Mouse (Mus musculus): ENCODE results near the gene Phactr4. TPM values are rescaled to one million over a fixed set of nuclear protein-coding genes. Genes with fewer than 3 reads are reported as not detected.

Gene Phactr4
- total RNA-seq, 2 experiments from 2014 or later = 7.0 to 11.4 TPM

DNA sequence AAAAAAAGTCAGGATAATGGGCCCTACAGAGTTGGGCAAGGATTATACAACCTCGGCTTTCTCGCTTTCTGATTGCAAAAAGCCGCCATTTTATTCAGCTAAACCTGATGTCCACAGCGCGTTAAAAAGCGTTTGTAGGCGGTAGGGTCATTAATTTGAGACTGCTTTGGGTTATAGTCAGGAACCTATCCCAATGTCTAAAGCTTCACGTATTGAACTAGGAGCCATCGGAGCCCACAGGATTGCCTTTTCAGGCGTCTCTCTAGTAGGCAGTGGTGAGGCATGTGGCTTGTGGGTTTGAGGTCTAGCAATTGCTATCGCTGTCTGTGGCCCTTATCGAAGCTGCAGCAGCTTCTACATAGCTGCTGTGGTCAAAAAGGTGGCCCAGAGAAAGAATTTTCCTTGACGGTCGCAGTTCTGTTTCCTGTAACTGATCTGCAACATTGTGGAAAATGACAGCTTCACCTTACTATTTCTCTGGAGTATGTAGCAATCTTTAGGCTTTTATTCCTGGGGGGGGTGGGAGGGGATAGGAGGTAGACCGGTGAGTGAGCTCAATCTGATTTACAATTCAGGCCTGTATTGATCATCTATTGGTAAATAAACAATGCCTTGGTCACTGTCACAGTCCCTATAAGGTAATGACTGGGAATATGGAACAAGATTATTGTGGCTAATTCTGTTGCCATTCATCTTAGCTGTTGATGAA, 113.0 kb downstream of the Phactr4 start:
- DNase-seq (ENCODE audit: low spot score in 2 of 2) = no peak
- intact Hi-C loops (cut with DNase I) = no loop called here

DNA sequence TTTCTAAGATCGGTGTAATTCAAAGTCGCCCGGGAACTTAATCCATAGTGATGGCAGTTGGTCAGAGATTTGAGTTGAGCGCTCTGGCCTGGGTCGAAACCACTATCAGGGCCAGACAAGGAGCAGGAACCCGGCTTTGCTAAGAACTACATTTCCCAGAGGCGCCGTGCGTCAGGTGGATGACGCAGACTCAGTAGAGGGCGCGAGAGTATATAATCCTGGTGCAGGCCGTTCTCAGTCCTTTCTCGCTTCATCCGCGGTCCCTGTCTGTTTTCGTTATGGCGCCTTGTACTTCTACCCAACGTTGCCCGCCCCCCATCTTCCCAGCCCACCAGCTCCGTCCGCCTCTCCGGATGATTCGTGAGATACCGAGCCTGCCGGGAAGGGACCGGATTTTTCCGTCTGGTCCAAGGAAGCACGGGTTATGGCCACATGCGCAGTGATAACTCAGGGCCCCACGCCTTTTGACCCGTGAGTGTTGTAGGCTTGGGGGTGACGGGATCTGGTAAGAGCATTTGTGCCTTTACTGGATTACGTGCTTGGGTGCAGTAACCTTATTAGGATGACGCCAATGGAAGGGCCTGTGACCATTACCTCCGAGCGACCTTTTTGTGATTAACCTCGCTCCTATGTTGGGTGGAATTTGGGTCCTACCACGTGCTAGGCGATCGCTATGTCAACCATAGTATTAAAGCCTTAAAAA, 113.7 kb downstream of the Phactr4 start:
- DNase-seq (ENCODE audit: low spot score in 2 of 2) = peak; percentile 92 to 93
- intact Hi-C loops (cut with DNase I) = no loop called here

DNA sequence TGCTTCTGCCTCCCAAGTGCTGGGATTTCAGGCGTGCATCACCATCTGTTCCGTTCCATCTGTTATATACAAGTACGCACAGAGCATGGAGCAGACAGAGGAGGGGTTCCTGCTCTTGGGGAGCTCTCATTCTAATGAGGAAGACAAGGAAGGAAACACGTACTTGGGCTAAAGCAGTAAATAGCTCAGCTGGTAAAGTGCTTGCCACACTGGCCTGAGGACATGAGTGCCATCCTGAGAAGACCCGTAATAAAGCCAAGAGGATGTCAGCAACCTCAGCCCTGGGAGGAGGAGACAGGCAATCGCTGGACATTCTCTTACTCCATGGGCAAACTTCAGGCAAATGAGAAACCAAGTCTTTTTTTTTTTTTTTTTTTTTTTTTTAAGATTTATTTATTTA, 116.3 kb downstream of the Phactr4 start:
- no peak for DNase-seq (ENCODE audit: low spot score in 2 of 2)
- intact Hi-C loops (cut with DNase I) = no loop called here

Small RNAs within 50 kb of the gene (microRNA-seq; reads per million reads assigned to microRNA genes)
- 0 reads per million in 2 experiments for gene Gm25707

Other genes with a start within 250 kb of the Phactr4 start
- gene Ythdf2, start 210.2 kb downstream of the Phactr4 start, total RNA-seq (2021) = 10 to 100 TPM; 40.8 to 44.5 TPM
- gene Gmeb1, start 160.9 kb downstream of the Phactr4 start, total RNA-seq (2021) = 10 to 100 TPM; 25.1 to 25.9 TPM
- 10 to 100 TPM; 16.9 to 18.3 TPM for gene Taf12, start 148.1 kb downstream of the Phactr4 start, total RNA-seq (2021)
- 1 to 10 TPM in 1 of 2 experiments, under 1 TPM in 1; 0.61 to 1.3 TPM for gene Rab42, start 119.1 kb downstream of the Phactr4 start, total RNA-seq (2021)
- gene Trnau1ap, start 93.0 kb downstream of the Phactr4 start, total RNA-seq (2021) = 10 to 100 TPM; 20.1 to 22.1 TPM
- 10 to 100 TPM; 13.8 to 14.0 TPM for gene Rcc1, start 68.9 kb downstream of the Phactr4 start, total RNA-seq (2021)
- gene Med18, start 41.4 kb upstream of the Phactr4 start, total RNA-seq (2021) = 1 to 10 TPM; 8.0 to 8.2 TPM
- 10 to 100 TPM; 10.8 to 12.2 TPM for gene Sesn2, start 88.0 kb upstream of the Phactr4 start, total RNA-seq (2021)
- 100 to 1,000 TPM; 629 to 641 TPM for gene Atpif1, start 111.2 kb upstream of the Phactr4 start, total RNA-seq (2021)
- gene Dnajc8, start 113.1 kb upstream of the Phactr4 start, total RNA-seq (2021) = 10 to 100 TPM; 76.0 to 79.0 TPM
- 1 to 10 TPM; 1.4 to 1.6 TPM for gene Ptafr, start 141.6 kb upstream of the Phactr4 start, total RNA-seq (2021)
- 10 to 100 TPM; 26.6 to 29.4 TPM for gene Eya3, start 216.5 kb upstream of the Phactr4 start, total RNA-seq (2021)